Comparison of ENCODE assay signal across 24 mouse cellular contexts in the genomic region with DNA sequence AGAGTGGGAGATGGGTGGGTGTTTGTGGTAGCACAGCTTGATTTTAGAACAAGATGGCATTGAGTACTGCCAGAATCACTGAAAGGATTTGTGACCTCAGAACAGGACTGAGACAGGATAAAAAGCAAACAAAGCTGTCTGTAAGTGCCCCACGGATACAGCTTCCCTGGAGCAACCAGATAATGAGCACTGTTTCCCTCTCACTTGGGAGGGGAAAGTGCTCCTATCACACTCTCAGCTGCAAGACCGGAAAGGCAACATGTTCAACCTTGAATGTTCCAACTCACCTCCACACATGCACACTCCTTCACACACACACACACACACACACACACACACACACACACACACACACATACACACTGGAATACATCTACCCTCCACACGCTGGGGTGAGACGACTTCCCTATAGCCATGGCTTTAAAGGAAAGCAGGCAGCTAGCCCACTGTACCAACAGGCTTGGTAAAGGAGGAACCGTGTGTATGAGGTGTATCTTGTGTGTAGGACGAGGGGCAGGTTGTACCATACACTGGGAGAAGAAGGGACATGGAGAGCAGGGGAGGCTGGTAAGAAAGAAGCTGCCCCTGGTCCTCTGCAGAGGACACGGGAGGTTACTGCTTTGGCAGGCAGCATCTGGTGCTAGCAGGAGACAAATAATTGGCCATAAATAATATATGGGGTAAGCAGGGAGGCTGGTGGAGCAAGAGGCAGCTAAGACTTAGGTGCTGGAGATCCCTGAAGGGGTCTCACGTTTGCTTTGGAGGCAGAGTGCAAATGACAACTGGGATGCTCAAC. TPM values are rescaled to one million over a fixed set of nuclear protein-coding genes. Genes with fewer than 3 reads are reported as not detected.
DNase-seq lines count a peak whose midpoint lies in the region; ATAC-seq and TF ChIP-seq lines count a peak whose summit lies in the region.
"Had no signal": no experiment of that assay in that cellular context is flagged by ENCODE, and none has a peak within 500 bp of the region (broad histone marks: within the 10 kb centered on the region; RNA-seq: fewer than 3 reads in every experiment).

No protein-coding gene starts in this region.

- H3K9me3 ChIP-seq in forebrain, embryonic 12.5 days, result no peaks in the 10 kb centered on the region
- peaks cover 5% of the 10 kb centered on the region; the same call in 1 of the 2 replicates for H3K9me3 ChIP-seq in forebrain, embryonic 10.5 days
- no peaks in the 10 kb centered on the region; the same call in 1 of the 2 replicates for H3K9me3 ChIP-seq in midbrain, embryonic 13.5 days
- H3K9me3 ChIP-seq in midbrain, embryonic 16.5 days (replicated peaks; ENCODE audit: control insufficient read depth, low read length, poor library complexity, severe bottlenecking), result no peaks in the 10 kb centered on the region
- no peaks in the 10 kb centered on the region for H3K9me3 ChIP-seq in intestine, postnatal 0 days (ENCODE audit: control insufficient read depth)
- H3K9me3 ChIP-seq in stomach, embryonic 16.5 days (replicated peaks; ENCODE audit: control insufficient read depth, low read length), result no peaks in the 10 kb centered on the region

- peaks cover 7% of the 10 kb centered on the region for H3K4me1 ChIP-seq in forebrain, embryonic 12.5 days
- H3K4me1 ChIP-seq in forebrain, embryonic 10.5 days, result peaks cover 5% of the 10 kb centered on the region; the same call in 1 of the 2 replicates
- H3K4me1 ChIP-seq in midbrain, embryonic 13.5 days (replicated peaks), result peaks cover 10% of the 10 kb centered on the region; the same call in 1 of the 2 replicates
- H3K4me1 ChIP-seq in midbrain, embryonic 16.5 days (ENCODE audit: control insufficient read depth, insufficient read depth, low read length), result peaks cover 3% of the 10 kb centered on the region; the same call in 1 of the 2 replicates
- H3K4me1 ChIP-seq in intestine, postnatal 0 days (replicated peaks; ENCODE audit: control insufficient read depth, insufficient read depth, low read length), result no peaks in the 10 kb centered on the region
- H3K4me1 ChIP-seq in stomach, embryonic 16.5 days (ENCODE audit: control insufficient read depth, insufficient read depth, low read length), result no peaks in the 10 kb centered on the region
- H3K4me1 ChIP-seq: embryonic facial prominence, embryonic 13.5 days had no signal

- 0 out of 2 replicates have a peak overlapping the region, but pooled peaks have one; percentile 31 for H3K27ac ChIP-seq in forebrain, embryonic 12.5 days
- H3K27ac ChIP-seq in forebrain, embryonic 10.5 days, result no peak overlapping the region
- peak overlapping the region; percentile 35 for H3K27ac ChIP-seq in midbrain, embryonic 13.5 days
- H3K27ac ChIP-seq in midbrain, embryonic 16.5 days (ENCODE audit: low read length), result no peak overlapping the region
- no peak overlapping the region for H3K27ac ChIP-seq in intestine, postnatal 0 days (ENCODE audit: low read depth, low read length)
- no peak overlapping the region for H3K27ac ChIP-seq in stomach, embryonic 16.5 days (ENCODE audit: low read length)
- H3K27ac ChIP-seq: embryonic facial prominence, embryonic 13.5 days; layer of hippocampus, adult 2 months; macrophage had no signal

- H3K27me3 ChIP-seq in forebrain, embryonic 12.5 days, result peaks cover 9% of the 10 kb centered on the region; the same call in 1 of the 2 replicates
- H3K27me3 ChIP-seq in forebrain, embryonic 10.5 days (ENCODE audit: poor library complexity, severe bottlenecking), result peaks cover 8% of the 10 kb centered on the region
- no peaks in the 10 kb centered on the region for H3K27me3 ChIP-seq in midbrain, embryonic 13.5 days
- no peaks in the 10 kb centered on the region for H3K27me3 ChIP-seq in midbrain, embryonic 16.5 days (ENCODE audit: control insufficient read depth, insufficient read depth, low read depth, low read length)
- H3K27me3 ChIP-seq in intestine, postnatal 0 days (replicated peaks; ENCODE audit: control insufficient read depth, insufficient read depth, low read length), result 0 out of 2 replicates have a peak, but pooled peaks cover 3% of the 10 kb centered on the region
- no peaks in the 10 kb centered on the region for H3K27me3 ChIP-seq in stomach, embryonic 16.5 days (ENCODE audit: control insufficient read depth, insufficient read depth, low read length)
- H3K27me3 ChIP-seq: Patski had no signal

- no peak for ATAC-seq in forebrain, embryonic 12.5 days (ENCODE audit: low FRiP score)
- peak; percentile 69 for ATAC-seq in midbrain, embryonic 13.5 days
- no peak for ATAC-seq in midbrain, embryonic 16.5 days
- ATAC-seq in intestine, postnatal 0 days, result peak; percentile 45; the same call in 1 of the 2 replicates
- ATAC-seq in stomach, embryonic 16.5 days (ENCODE audit: insufficient read depth, low FRiP score), result peak; percentile 72; the same call in 1 of the 2 replicates
- ATAC-seq: CD4-positive, CD25-positive, alpha-beta regulatory T cell, adult 4 months; forebrain, embryonic 16.5 days; Patski had no signal

- H3K36me3 ChIP-seq in forebrain, embryonic 12.5 days (replicated peaks), result no peaks in the 10 kb centered on the region
- no peaks in the 10 kb centered on the region for H3K36me3 ChIP-seq in forebrain, embryonic 10.5 days (replicated peaks)
- H3K36me3 ChIP-seq in midbrain, embryonic 13.5 days, result no peaks in the 10 kb centered on the region
- H3K36me3 ChIP-seq in midbrain, embryonic 16.5 days (ENCODE audit: control insufficient read depth, insufficient read depth, low read length), result no peaks in the 10 kb centered on the region
- no peaks in the 10 kb centered on the region for H3K36me3 ChIP-seq in intestine, postnatal 0 days (ENCODE audit: control insufficient read depth, insufficient read depth)
- H3K36me3 ChIP-seq in stomach, embryonic 16.5 days (ENCODE audit: control insufficient read depth, insufficient read depth, low read length), result no peaks in the 10 kb centered on the region
- H3K36me3 ChIP-seq: embryonic facial prominence, embryonic 13.5 days had no signal

- no peak for TF ChIP-seq CTCF in intestine, postnatal 0 days (IDR thresholded peaks at IDR 0.05; ENCODE audit: low read depth)

- H3K9ac ChIP-seq in forebrain, embryonic 12.5 days, result no peak overlapping the region
- H3K9ac ChIP-seq in midbrain, embryonic 13.5 days (replicated peaks), result no peak overlapping the region
- H3K9ac ChIP-seq in midbrain, embryonic 16.5 days (ENCODE audit: low read depth, low read length), result no peak overlapping the region
- no peak overlapping the region for H3K9ac ChIP-seq in intestine, postnatal 0 days (ENCODE audit: low read depth, low read length)
- no peak overlapping the region for H3K9ac ChIP-seq in stomach, embryonic 16.5 days (ENCODE audit: low read length)
- H3K9ac ChIP-seq: embryonic facial prominence, embryonic 13.5 days had no signal

- H3K4me3 ChIP-seq in forebrain, embryonic 12.5 days (replicated peaks), result no peak overlapping the region
- H3K4me3 ChIP-seq in forebrain, embryonic 10.5 days, result no peak overlapping the region
- H3K4me3 ChIP-seq in midbrain, embryonic 13.5 days (replicated peaks), result no peak overlapping the region
- H3K4me3 ChIP-seq in midbrain, embryonic 16.5 days (ENCODE audit: low read depth, low read length), result no peak overlapping the region
- H3K4me3 ChIP-seq in intestine, postnatal 0 days (ENCODE audit: low read depth, low read length), result no peak overlapping the region
- no peak overlapping the region for H3K4me3 ChIP-seq in stomach, embryonic 16.5 days (replicated peaks; ENCODE audit: low read length)
- H3K4me3 ChIP-seq: embryonic facial prominence, embryonic 13.5 days; layer of hippocampus, adult 2 months had no signal

- H3K4me2 ChIP-seq in forebrain, embryonic 12.5 days, result no peak overlapping the region
- no peak overlapping the region for H3K4me2 ChIP-seq in midbrain, embryonic 13.5 days (replicated peaks)
- no peak overlapping the region for H3K4me2 ChIP-seq in midbrain, embryonic 16.5 days (ENCODE audit: low read length)
- no peak overlapping the region for H3K4me2 ChIP-seq in intestine, postnatal 0 days (replicated peaks; ENCODE audit: low read depth)
- no peak overlapping the region for H3K4me2 ChIP-seq in stomach, embryonic 16.5 days (ENCODE audit: low read depth, low read length)
- H3K4me2 ChIP-seq: embryonic facial prominence, embryonic 13.5 days; liver, embryonic 11.5 days had no signal

- DNase-seq in forebrain, embryonic 10.5 days (ENCODE audit: extremely low spot score, low spot score), result no peak
- no peak for DNase-seq in left cerebral cortex, adult 9 months (ENCODE audit: low spot score in 2 of 2)
- no peak for DNase-seq in lung, postnatal 14 days
- DNase-seq: adrenal gland, postnatal 10 days; cerebellum, adult 9-11 months; gastrocnemius, postnatal 25 days; kidney, adult 2 months; kidney, postnatal 14 days; lung, adult 18-20 months; right cerebral cortex, postnatal 4 days; thymus, adult 18-20 months; thymus, postnatal 4 days had no signal

- 55% methylated on average over 8 of the region's 8 CpGs for WGBS in forebrain, embryonic 12.5 days
- WGBS in forebrain, embryonic 10.5 days, result 59% methylated on average over 8 of the region's 8 CpGs
- 55% methylated on average over 8 of the region's 8 CpGs for WGBS in midbrain, embryonic 13.5 days
- WGBS in midbrain, embryonic 16.5 days, result 48% methylated on average over 8 of the region's 8 CpGs
- WGBS in intestine, postnatal 0 days, result 29% methylated on average over 8 of the region's 8 CpGs
- WGBS in stomach, embryonic 16.5 days, result 41% methylated on average over 8 of the region's 8 CpGs

RNA-seq across cellular contexts. Expression of a gene that starts 8.4 kb away (rescaled TPM):
- 61.1 and 62.5 TPM in 2 replicates for polyA plus RNA-seq in forebrain, embryonic 12.5 days (2016; fragmentation: Nextera tagmentation; extraction: Ambion mirVana)
- 14.7 and 16.7 TPM in 2 replicates for polyA plus RNA-seq in forebrain, embryonic 10.5 days (2016; fragmentation: Nextera tagmentation; extraction: Ambion mirVana)
- 159 and 168 TPM in 2 replicates for polyA plus RNA-seq in midbrain, embryonic 13.5 days (2015; fragmentation: Nextera tagmentation; extraction: Ambion mirVana)
- 394 and 511 TPM in 2 replicates for polyA plus RNA-seq in midbrain, embryonic 16.5 days (2015; fragmentation: Nextera tagmentation; extraction: Ambion mirVana)
- 11.5 and 13.1 TPM in 2 replicates for polyA plus RNA-seq in intestine, postnatal 0 days (2015; fragmentation: Nextera tagmentation; extraction: Ambion mirVana)
- 22.2 and 24.3 TPM in 2 replicates for polyA plus RNA-seq in stomach, embryonic 16.5 days (2015; fragmentation: Nextera tagmentation; extraction: Ambion mirVana)

RNA-seq across cellular contexts. Expression of a gene that starts 35.1 kb away (rescaled TPM):
- 27.6 and 28.5 TPM in 2 replicates for polyA plus RNA-seq in forebrain, embryonic 12.5 days (2016; fragmentation: Nextera tagmentation; extraction: Ambion mirVana)
- polyA plus RNA-seq in forebrain, embryonic 10.5 days (2016; fragmentation: Nextera tagmentation; extraction: Ambion mirVana), result 34.9 and 37.1 TPM in 2 replicates
- 10.6 and 12.9 TPM in 2 replicates for polyA plus RNA-seq in midbrain, embryonic 13.5 days (2015; fragmentation: Nextera tagmentation; extraction: Ambion mirVana)
- 6.1 and 8.1 TPM in 2 replicates for polyA plus RNA-seq in midbrain, embryonic 16.5 days (2015; fragmentation: Nextera tagmentation; extraction: Ambion mirVana)
- polyA plus RNA-seq in intestine, postnatal 0 days (2015; fragmentation: Nextera tagmentation; extraction: Ambion mirVana), result 3.6 and 4.3 TPM in 2 replicates
- polyA plus RNA-seq in stomach, embryonic 16.5 days (2015; fragmentation: Nextera tagmentation; extraction: Ambion mirVana), result 15.8 and 16.1 TPM in 2 replicates

RNA-seq across cellular contexts. Expression of a gene that starts 47.3 kb away (rescaled TPM):
- 26.2 and 33.0 TPM in 2 replicates for polyA plus RNA-seq in forebrain, embryonic 12.5 days (2016; fragmentation: Nextera tagmentation; extraction: Ambion mirVana)
- polyA plus RNA-seq in forebrain, embryonic 10.5 days (2016; fragmentation: Nextera tagmentation; extraction: Ambion mirVana), result 29.5 and 31.0 TPM in 2 replicates
- 22.1 and 23.6 TPM in 2 replicates for polyA plus RNA-seq in midbrain, embryonic 13.5 days (2015; fragmentation: Nextera tagmentation; extraction: Ambion mirVana)
- polyA plus RNA-seq in midbrain, embryonic 16.5 days (2015; fragmentation: Nextera tagmentation; extraction: Ambion mirVana), result 34.3 TPM in 2 replicates
- 8.2 and 9.3 TPM in 2 replicates for polyA plus RNA-seq in intestine, postnatal 0 days (2015; fragmentation: Nextera tagmentation; extraction: Ambion mirVana)
- 16.8 and 18.3 TPM in 2 replicates for polyA plus RNA-seq in stomach, embryonic 16.5 days (2015; fragmentation: Nextera tagmentation; extraction: Ambion mirVana)

Comparison
In these comparisons a context has a peak if more than half of its experiments do, and no peak if none do; other contexts are left out.
1. ATAC-seq: peak in midbrain, embryonic 13.5 days (single experiment), intestine, postnatal 0 days (single experiment) and stomach, embryonic 16.5 days (single experiment); none in forebrain, embryonic 12.5 days (single experiment) and midbrain, embryonic 16.5 days (single experiment).
2. H3K27ac ChIP-seq: peak in forebrain, embryonic 12.5 days (single experiment) and midbrain, embryonic 13.5 days (single experiment); none in forebrain, embryonic 10.5 days (single experiment), midbrain, embryonic 16.5 days (single experiment), intestine, postnatal 0 days (single experiment) and stomach, embryonic 16.5 days (single experiment).